Comparison of ENCODE assay signal across 14 mouse cellular contexts in the genomic region with DNA sequence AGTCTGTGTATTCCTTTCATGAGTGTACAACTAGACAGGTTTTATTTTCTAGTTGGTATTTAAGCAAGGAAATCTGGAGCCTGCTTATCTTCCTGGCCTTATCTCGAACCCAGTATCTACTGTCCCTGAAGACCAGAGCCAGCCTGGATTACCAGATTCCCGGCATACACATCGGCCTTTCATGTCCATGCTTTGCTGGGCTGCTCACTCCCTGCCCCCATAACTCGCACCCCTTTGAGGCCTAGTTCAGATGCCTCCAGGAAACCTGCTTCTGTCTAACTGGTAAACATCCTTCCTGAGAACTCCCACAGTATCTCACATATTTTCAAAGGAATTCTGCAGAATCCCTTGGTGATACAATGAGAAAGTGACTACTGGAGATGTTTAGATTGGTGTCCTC. TPM values are rescaled to one million over a fixed set of nuclear protein-coding genes. Genes with fewer than 3 reads are reported as not detected.
DNase-seq lines count a peak whose midpoint lies in the region; ATAC-seq and TF ChIP-seq lines count a peak whose summit lies in the region.
"Had no signal": no experiment of that assay in that cellular context is flagged by ENCODE, and none has a peak within 500 bp of the region (broad histone marks: within the 10 kb centered on the region; RNA-seq: fewer than 3 reads in every experiment).

No protein-coding gene starts in this region.

- no peak for TF ChIP-seq POLR2A in olfactory bulb, adult 2 months (IDR thresholded peaks at IDR 0.05; ENCODE audit: insufficient read depth, low read depth, low read length)

- H3K9me3 ChIP-seq in forebrain, embryonic 10.5 days, result no peaks in the 10 kb centered on the region
- no peaks in the 10 kb centered on the region for H3K9me3 ChIP-seq in forebrain, embryonic 16.5 days (ENCODE audit: control insufficient read depth, low read length)
- H3K9me3 ChIP-seq in intestine, embryonic 14.5 days (ENCODE audit: control insufficient read depth, low read length), result no peaks in the 10 kb centered on the region
- H3K9me3 ChIP-seq in intestine, embryonic 15.5 days, result no peaks in the 10 kb centered on the region
- H3K9me3 ChIP-seq in midbrain, embryonic 11.5 days (ENCODE audit: control insufficient read depth, low read length), result no peaks in the 10 kb centered on the region
- H3K9me3 ChIP-seq in midbrain, postnatal 0 days (ENCODE audit: low read length), result no peaks in the 10 kb centered on the region
- H3K9me3 ChIP-seq: liver, embryonic 15.5 days had no signal

- H3K27ac ChIP-seq in forebrain, embryonic 10.5 days, result peak overlapping the region; percentile 82
- H3K27ac ChIP-seq in forebrain, embryonic 16.5 days (ENCODE audit: low read length), result no peak overlapping the region; the same call in 1 of the 2 replicates
- peak overlapping the region; percentile 70 for H3K27ac ChIP-seq in intestine, embryonic 14.5 days (ENCODE audit: low read depth)
- no peak overlapping the region for H3K27ac ChIP-seq in intestine, embryonic 15.5 days
- H3K27ac ChIP-seq in midbrain, embryonic 11.5 days (ENCODE audit: low read depth, low read length), result peak overlapping the region; percentile 2; the same call in 1 of the 2 replicates
- H3K27ac ChIP-seq in midbrain, postnatal 0 days (ENCODE audit: low read depth, low read length), result no peak overlapping the region
- peak overlapping the region; percentile 21; the same call in 1 of the 2 replicates for H3K27ac ChIP-seq in olfactory bulb, adult 2 months (ENCODE audit: insufficient read depth, low read depth, low read length)
- H3K27ac ChIP-seq: liver, embryonic 15.5 days had no signal

- no peak for DNase-seq in forebrain, embryonic 10.5 days (ENCODE audit: extremely low spot score, low spot score)
- DNase-seq in intestine, embryonic 14.5 days (ENCODE audit: low spot score), result no peak
- no peak for DNase-seq in midbrain, embryonic 11.5 days (ENCODE audit: low spot score, missing footprints)
- DNase-seq in midbrain, postnatal 0 days (ENCODE audit: low spot score), result no peak
- DNase-seq in spleen, postnatal 10 days (ENCODE audit: low spot score in 2 of 2), result no peak
- DNase-seq: adrenal gland, postnatal 14 days; cerebellum, adult 2 months; right cerebral cortex, postnatal 14 days had no signal

- peaks cover 9% of the 10 kb centered on the region for H3K27me3 ChIP-seq in forebrain, embryonic 10.5 days (ENCODE audit: poor library complexity, severe bottlenecking)
- H3K27me3 ChIP-seq in forebrain, embryonic 16.5 days (replicated peaks; ENCODE audit: control insufficient read depth, insufficient read depth, low read length), result no peaks in the 10 kb centered on the region
- no peaks in the 10 kb centered on the region for H3K27me3 ChIP-seq in intestine, embryonic 14.5 days (replicated peaks; ENCODE audit: control insufficient read depth, insufficient read depth, low read length)
- no peaks in the 10 kb centered on the region for H3K27me3 ChIP-seq in intestine, embryonic 15.5 days (replicated peaks)
- no peaks in the 10 kb centered on the region for H3K27me3 ChIP-seq in midbrain, embryonic 11.5 days (ENCODE audit: control insufficient read depth, insufficient read depth, low read length)
- H3K27me3 ChIP-seq in midbrain, postnatal 0 days (ENCODE audit: insufficient read depth, low read length), result no peaks in the 10 kb centered on the region
- H3K27me3 ChIP-seq: liver, embryonic 15.5 days had no signal

- no peak overlapping the region for H3K4me3 ChIP-seq in forebrain, embryonic 10.5 days
- no peak overlapping the region for H3K4me3 ChIP-seq in forebrain, embryonic 16.5 days (replicated peaks; ENCODE audit: low read length)
- H3K4me3 ChIP-seq in intestine, embryonic 14.5 days (ENCODE audit: low read depth, low read length), result no peak overlapping the region
- no peak overlapping the region for H3K4me3 ChIP-seq in intestine, embryonic 15.5 days (replicated peaks)
- H3K4me3 ChIP-seq in midbrain, embryonic 11.5 days (ENCODE audit: low read depth, low read length), result no peak overlapping the region
- no peak overlapping the region for H3K4me3 ChIP-seq in midbrain, postnatal 0 days (ENCODE audit: low read depth, low read length)
- H3K4me3 ChIP-seq in olfactory bulb, adult 2 months (ENCODE audit: insufficient read depth, low read depth, low read length), result no peak overlapping the region
- H3K4me3 ChIP-seq: erythroblast, embryonic 14.5 days; liver, embryonic 15.5 days had no signal

- 49% methylated on average over 4 of the region's 4 CpGs for WGBS in forebrain, embryonic 10.5 days
- WGBS in forebrain, embryonic 16.5 days, result 58% methylated on average over 4 of the region's 4 CpGs
- WGBS in intestine, embryonic 14.5 days, result 15% methylated on average over 4 of the region's 4 CpGs
- WGBS in intestine, embryonic 15.5 days, result 23% methylated on average over 4 of the region's 4 CpGs
- WGBS in midbrain, embryonic 11.5 days, result 49% methylated on average over 4 of the region's 4 CpGs
- WGBS in midbrain, postnatal 0 days, result 49% methylated on average over 4 of the region's 4 CpGs
- WGBS in olfactory bulb, adult 2 months, result 86% methylated on average over 4 of the region's 4 CpGs

- no peak for TF ChIP-seq CTCF in midbrain, postnatal 0 days (IDR thresholded peaks at IDR 0.05)
- TF ChIP-seq CTCF in olfactory bulb, adult 2 months (IDR thresholded peaks at IDR 0.05; ENCODE audit: insufficient read depth, low read depth, low read length), result no peak

- H3K4me1 ChIP-seq in forebrain, embryonic 10.5 days, result peaks cover 84% of the 10 kb centered on the region
- H3K4me1 ChIP-seq in forebrain, embryonic 16.5 days (replicated peaks; ENCODE audit: control insufficient read depth, insufficient read depth, low read length), result peaks cover 5% of the 10 kb centered on the region; the same call in 1 of the 2 replicates
- peaks cover 11% of the 10 kb centered on the region; the same call in 1 of the 2 replicates for H3K4me1 ChIP-seq in intestine, embryonic 14.5 days (replicated peaks; ENCODE audit: control insufficient read depth, insufficient read depth, low read length)
- no peaks in the 10 kb centered on the region for H3K4me1 ChIP-seq in intestine, embryonic 15.5 days (replicated peaks)
- peaks cover 19% of the 10 kb centered on the region for H3K4me1 ChIP-seq in midbrain, embryonic 11.5 days (ENCODE audit: control insufficient read depth, insufficient read depth, low read length)
- no peaks in the 10 kb centered on the region for H3K4me1 ChIP-seq in midbrain, postnatal 0 days (ENCODE audit: insufficient read depth, low read length)
- no peaks in the 10 kb centered on the region for H3K4me1 ChIP-seq in olfactory bulb, adult 2 months (ENCODE audit: control insufficient read depth, insufficient read depth, low read length)
- H3K4me1 ChIP-seq: liver, embryonic 15.5 days had no signal

- no peak for ATAC-seq in forebrain, embryonic 16.5 days
- no peak for ATAC-seq in intestine, embryonic 14.5 days (replicated peaks; ENCODE audit: low FRiP score, low TSS enrichment, low read depth)
- ATAC-seq in intestine, embryonic 15.5 days, result no peak
- no peak for ATAC-seq in midbrain, embryonic 11.5 days (ENCODE audit: low FRiP score)
- no peak for ATAC-seq in midbrain, postnatal 0 days (ENCODE audit: low FRiP score)

- H3K9ac ChIP-seq in forebrain, embryonic 16.5 days (replicated peaks; ENCODE audit: low read depth, low read length), result no peak overlapping the region
- H3K9ac ChIP-seq in intestine, embryonic 14.5 days (ENCODE audit: low read length), result no peak overlapping the region
- H3K9ac ChIP-seq in intestine, embryonic 15.5 days, result no peak overlapping the region
- no peak overlapping the region for H3K9ac ChIP-seq in midbrain, embryonic 11.5 days (ENCODE audit: low read length)
- no peak overlapping the region for H3K9ac ChIP-seq in midbrain, postnatal 0 days (replicated peaks; ENCODE audit: low read length, poor library complexity, severe bottlenecking)
- H3K9ac ChIP-seq: liver, embryonic 15.5 days had no signal

- peaks cover 4% of the 10 kb centered on the region; the same call in 1 of the 2 replicates for H3K36me3 ChIP-seq in forebrain, embryonic 10.5 days (replicated peaks)
- no peaks in the 10 kb centered on the region for H3K36me3 ChIP-seq in forebrain, embryonic 16.5 days (ENCODE audit: control insufficient read depth, insufficient read depth)
- H3K36me3 ChIP-seq in intestine, embryonic 14.5 days (ENCODE audit: control insufficient read depth, insufficient read depth, low read length), result no peaks in the 10 kb centered on the region
- H3K36me3 ChIP-seq in intestine, embryonic 15.5 days, result no peaks in the 10 kb centered on the region
- H3K36me3 ChIP-seq in midbrain, embryonic 11.5 days (ENCODE audit: control insufficient read depth, insufficient read depth, low read length), result no peaks in the 10 kb centered on the region
- no peaks in the 10 kb centered on the region for H3K36me3 ChIP-seq in midbrain, postnatal 0 days (ENCODE audit: insufficient read depth, low read length)
- H3K36me3 ChIP-seq: liver, embryonic 15.5 days had no signal

- no peak overlapping the region for H3K4me2 ChIP-seq in forebrain, embryonic 16.5 days (ENCODE audit: low read length)
- H3K4me2 ChIP-seq in intestine, embryonic 14.5 days (ENCODE audit: low read length), result no peak overlapping the region
- no peak overlapping the region for H3K4me2 ChIP-seq in intestine, embryonic 15.5 days (replicated peaks)
- H3K4me2 ChIP-seq in midbrain, embryonic 11.5 days, result no peak overlapping the region
- no peak overlapping the region for H3K4me2 ChIP-seq in midbrain, postnatal 0 days (ENCODE audit: low read depth, low read length, poor library complexity, severe bottlenecking)
- H3K4me2 ChIP-seq: liver, embryonic 15.5 days had no signal

RNA-seq across cellular contexts. Expression of a gene that starts 26.3 kb away (rescaled TPM):
- polyA plus RNA-seq in forebrain, embryonic 10.5 days (2016; fragmentation: Nextera tagmentation; extraction: Ambion mirVana), result 0.21 TPM in 1 of 2 replicates, not detected in the other
- 0.56 and 0.66 TPM in 2 replicates for polyA plus RNA-seq in forebrain, embryonic 16.5 days (2015; fragmentation: Nextera tagmentation; extraction: Ambion mirVana)
- 2.6 and 167 TPM in 2 replicates for polyA plus RNA-seq in intestine, embryonic 14.5 days (2014; fragmentation: Nextera tagmentation; extraction: Ambion mirVana)
- polyA plus RNA-seq in intestine, embryonic 15.5 days (2015; fragmentation: Nextera tagmentation; extraction: Ambion mirVana), result 266 and 631 TPM in 2 replicates
- 0.08 TPM in 1 of 2 replicates, not detected in the other for polyA plus RNA-seq in midbrain, embryonic 11.5 days (2014; fragmentation: Nextera tagmentation; extraction: Ambion mirVana)
- 0.60 and 0.94 TPM in 2 replicates for total RNA-seq in midbrain, postnatal 0 days (2014; rRNA removed)
- 0.44 and 0.51 TPM in 2 replicates for polyA plus RNA-seq in midbrain, postnatal 0 days (2015; fragmentation: Nextera tagmentation; extraction: Ambion mirVana)
- not detected in 2 replicates for polyA plus RNA-seq in olfactory bulb, adult 2 months (2012; ENCODE audit: insufficient read depth, insufficient read length, low replicate concordance, missing spikeins)
- total RNA-seq: MEL had no signal
- polyA plus RNA-seq: cerebellum, adult 2 months; erythroblast, embryonic 14.5 days had no signal

RNA-seq across cellular contexts. Expression of a gene that starts 28.3 kb away (rescaled TPM):
- 15.9 and 22.1 TPM in 2 replicates for polyA plus RNA-seq in forebrain, embryonic 10.5 days (2016; fragmentation: Nextera tagmentation; extraction: Ambion mirVana)
- 15.2 and 15.3 TPM in 2 replicates for polyA plus RNA-seq in forebrain, embryonic 16.5 days (2015; fragmentation: Nextera tagmentation; extraction: Ambion mirVana)
- 10.0 and 10.3 TPM in 2 replicates for polyA plus RNA-seq in intestine, embryonic 14.5 days (2014; fragmentation: Nextera tagmentation; extraction: Ambion mirVana)
- 9.4 and 9.9 TPM in 2 replicates for polyA plus RNA-seq in intestine, embryonic 15.5 days (2015; fragmentation: Nextera tagmentation; extraction: Ambion mirVana)
- polyA plus RNA-seq in midbrain, embryonic 11.5 days (2014; fragmentation: Nextera tagmentation; extraction: Ambion mirVana), result 23.8 and 24.5 TPM in 2 replicates
- 8.1 and 15.7 TPM in 2 replicates for total RNA-seq in midbrain, postnatal 0 days (2014; rRNA removed)
- polyA plus RNA-seq in midbrain, postnatal 0 days (2015; fragmentation: Nextera tagmentation; extraction: Ambion mirVana), result 8.3 and 9.5 TPM in 2 replicates
- polyA plus RNA-seq in olfactory bulb, adult 2 months (2012; ENCODE audit: insufficient read depth, insufficient read length, low replicate concordance, missing spikeins), result not detected in 2 replicates

RNA-seq across cellular contexts. Expression of a gene that starts 54.5 kb away (rescaled TPM):
- 0.51 and 0.84 TPM in 2 replicates for polyA plus RNA-seq in forebrain, embryonic 10.5 days (2016; fragmentation: Nextera tagmentation; extraction: Ambion mirVana)
- polyA plus RNA-seq in forebrain, embryonic 16.5 days (2015; fragmentation: Nextera tagmentation; extraction: Ambion mirVana), result not detected in 2 replicates
- 0.19 and 0.23 TPM in 2 replicates for polyA plus RNA-seq in intestine, embryonic 14.5 days (2014; fragmentation: Nextera tagmentation; extraction: Ambion mirVana)
- polyA plus RNA-seq in intestine, embryonic 15.5 days (2015; fragmentation: Nextera tagmentation; extraction: Ambion mirVana), result 0.25 TPM in 2 replicates
- polyA plus RNA-seq in midbrain, embryonic 11.5 days (2014; fragmentation: Nextera tagmentation; extraction: Ambion mirVana), result 0.25 and 0.46 TPM in 2 replicates
- not detected in 2 replicates for total RNA-seq in midbrain, postnatal 0 days (2014; rRNA removed)
- 0.13 TPM in 1 of 2 replicates, not detected in the other for polyA plus RNA-seq in midbrain, postnatal 0 days (2015; fragmentation: Nextera tagmentation; extraction: Ambion mirVana)
- not detected in 2 replicates for polyA plus RNA-seq in olfactory bulb, adult 2 months (2012; ENCODE audit: insufficient read depth, insufficient read length, low replicate concordance, missing spikeins)
- total RNA-seq: adrenal gland, postnatal 14 days; MEL had no signal
- polyA plus RNA-seq: cerebellum, adult 2 months; erythroblast, embryonic 14.5 days had no signal

RNA-seq across cellular contexts. Expression of a gene that starts 58.1 kb away (rescaled TPM):
- polyA plus RNA-seq in forebrain, embryonic 10.5 days (2016; fragmentation: Nextera tagmentation; extraction: Ambion mirVana), result 2,195 and 2,268 TPM in 2 replicates
- polyA plus RNA-seq in forebrain, embryonic 16.5 days (2015; fragmentation: Nextera tagmentation; extraction: Ambion mirVana), result 283 and 328 TPM in 2 replicates
- polyA plus RNA-seq in intestine, embryonic 14.5 days (2014; fragmentation: Nextera tagmentation; extraction: Ambion mirVana), result 962 and 973 TPM in 2 replicates
- 668 and 710 TPM in 2 replicates for polyA plus RNA-seq in intestine, embryonic 15.5 days (2015; fragmentation: Nextera tagmentation; extraction: Ambion mirVana)
- polyA plus RNA-seq in midbrain, embryonic 11.5 days (2014; fragmentation: Nextera tagmentation; extraction: Ambion mirVana), result 1,255 and 1,269 TPM in 2 replicates
- total RNA-seq in midbrain, postnatal 0 days (2014; rRNA removed), result 323 and 367 TPM in 2 replicates
- 109 and 165 TPM in 2 replicates for polyA plus RNA-seq in midbrain, postnatal 0 days (2015; fragmentation: Nextera tagmentation; extraction: Ambion mirVana)
- not detected in 2 replicates for polyA plus RNA-seq in olfactory bulb, adult 2 months (2012; ENCODE audit: insufficient read depth, insufficient read length, low replicate concordance, missing spikeins)

Comparison
In these comparisons a context has a peak if more than half of its experiments do, and no peak if none do; other contexts are left out.
1. H3K27ac ChIP-seq: peak in forebrain, embryonic 10.5 days (single experiment), intestine, embryonic 14.5 days (single experiment), midbrain, embryonic 11.5 days (single experiment) and olfactory bulb, adult 2 months (single experiment); none in forebrain, embryonic 16.5 days (single experiment), intestine, embryonic 15.5 days (single experiment) and midbrain, postnatal 0 days (single experiment).